Mouse (Mus musculus) urinary bladder, adult 18-20 months (tissue): ENCODE data around the gene Naip1.
"Not testable (repeated sequence)": the region's sequence is repeated elsewhere in the genome, so short reads cannot be mapped to it uniquely, and the experiment has no call there.

Experiments used
- DNase-seq, 2 experiments: peaks; one replicate each; pipeline ENCODE4 v3.0.0; 2022; ENCODE audit warnings: low spot score in 2 of 2, mixed read lengths in 2 of 2

The Naip1 gene

GRCm38 (mm10) chr13:100402930-100403637 is 49.6 kb downstream of the Naip1 start:
- not testable (repeated sequence) for DNase-seq

- peak in 1 of 2 experiments; percentile 7 for DNase-seq
Observed at GRCm38 (mm10) chr13:100391021-100391420, 61.6 kb downstream of the Naip1 start.

- DNase-seq = no peak
Observed at GRCm38 (mm10) chr13:100370536-100370935, 82.1 kb downstream of the Naip1 start.
